Mouse (Mus musculus): ENCODE results near the gene Krtap19-2. TPM values are rescaled to one million over a fixed set of nuclear protein-coding genes. Genes with fewer than 3 reads are reported as not detected.

The Krtap19-2 gene
- polyA plus RNA-seq, 1 experiment from 2014 or later: not detected

DNA sequence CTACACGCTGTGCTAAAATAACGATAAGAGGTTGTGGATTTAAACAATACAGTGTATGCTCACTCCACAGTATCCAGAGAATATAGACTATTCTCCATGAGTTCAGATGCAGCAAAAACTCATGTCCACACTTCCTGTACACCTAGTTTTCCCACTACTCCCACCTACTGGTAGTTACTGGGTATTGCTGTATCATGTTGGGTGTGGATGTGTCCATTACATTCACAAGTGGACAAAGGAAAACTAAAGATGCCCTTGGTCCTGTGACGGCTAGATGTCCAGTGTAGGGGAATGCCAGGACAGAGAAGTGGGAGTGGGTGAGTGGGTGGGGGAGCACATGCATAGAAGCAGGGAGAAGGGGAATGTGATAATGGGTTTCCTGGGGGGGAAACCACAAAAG lies 50.3 kb downstream of the Krtap19-2 start:
- WGBS: 83% methylated on average over 3 of the region's 3 CpGs
- H3K36me3 ChIP-seq: no peaks in the 10 kb centered on the region
- H3K4me1 ChIP-seq: no peaks in the 10 kb centered on the region
- no peak overlapping the region for H3K27ac ChIP-seq
- no peak for ATAC-seq (ENCODE audit: insufficient read depth, low FRiP score, low read depth)
- no peak overlapping the region for H3K4me3 ChIP-seq (replicated peaks)
- H3K9me3 ChIP-seq: no peaks in the 10 kb centered on the region
- no peak overlapping the region for H3K9ac ChIP-seq
- no peaks in the 10 kb centered on the region for H3K27me3 ChIP-seq (replicated peaks)
- H3K4me2 ChIP-seq: no peak overlapping the region

Other genes with a start within 250 kb of the Krtap19-2 start
- not detected in 2 replicates for gene 2310079G19Rik, start 246.6 kb downstream of the Krtap19-2 start, polyA plus RNA-seq (2015; fragmentation: Nextera tagmentation; extraction: Ambion mirVana)
- not detected in 2 replicates for gene Krtap26-1, start 226.5 kb downstream of the Krtap19-2 start, polyA plus RNA-seq (2015; fragmentation: Nextera tagmentation; extraction: Ambion mirVana)
- gene Krtap27-1, start 202.6 kb downstream of the Krtap19-2 start, polyA plus RNA-seq (2015; fragmentation: Nextera tagmentation; extraction: Ambion mirVana): not detected in 2 replicates
- not detected in 2 replicates for gene 2310061N02Rik, start 166.3 kb downstream of the Krtap19-2 start, polyA plus RNA-seq (2015; fragmentation: Nextera tagmentation; extraction: Ambion mirVana)
- gene Krtap13-1, start 145.4 kb downstream of the Krtap19-2 start, polyA plus RNA-seq (2015; fragmentation: Nextera tagmentation; extraction: Ambion mirVana): not detected in 2 replicates
- not detected in 2 replicates for gene Krtap13, start 122.6 kb downstream of the Krtap19-2 start, polyA plus RNA-seq (2015; fragmentation: Nextera tagmentation; extraction: Ambion mirVana)
- gene 2310034C09Rik, start 115.4 kb downstream of the Krtap19-2 start, polyA plus RNA-seq (2015; fragmentation: Nextera tagmentation; extraction: Ambion mirVana): not detected in 2 replicates
- not detected in 2 replicates for gene 2310057N15Rik, start 100.1 kb downstream of the Krtap19-2 start, polyA plus RNA-seq (2015; fragmentation: Nextera tagmentation; extraction: Ambion mirVana)
- not detected in 2 replicates for gene Gm5965, start 96.4 kb downstream of the Krtap19-2 start, polyA plus RNA-seq (2015; fragmentation: Nextera tagmentation; extraction: Ambion mirVana)
- not detected in 2 replicates for gene Gm20741, start 62.0 kb downstream of the Krtap19-2 start, polyA plus RNA-seq (2015; fragmentation: Nextera tagmentation; extraction: Ambion mirVana)
- not detected in 2 replicates for gene Krtap15, start 54.1 kb downstream of the Krtap19-2 start, polyA plus RNA-seq (2015; fragmentation: Nextera tagmentation; extraction: Ambion mirVana)
- not detected in 2 replicates for gene Krtap14, start 48.1 kb downstream of the Krtap19-2 start, polyA plus RNA-seq (2015; fragmentation: Nextera tagmentation; extraction: Ambion mirVana)
- not detected in 2 replicates for gene Krtap19-1, start 4.9 kb downstream of the Krtap19-2 start, polyA plus RNA-seq (2015; fragmentation: Nextera tagmentation; extraction: Ambion mirVana)
- gene Krtap19-3, start 3.8 kb upstream of the Krtap19-2 start, polyA plus RNA-seq (2015; fragmentation: Nextera tagmentation; extraction: Ambion mirVana): not detected in 2 replicates
- gene Krtap19-4, start 10.8 kb upstream of the Krtap19-2 start, polyA plus RNA-seq (2015; fragmentation: Nextera tagmentation; extraction: Ambion mirVana): not detected in 2 replicates
- gene Krtap19-5, start 22.2 kb upstream of the Krtap19-2 start, polyA plus RNA-seq (2015; fragmentation: Nextera tagmentation; extraction: Ambion mirVana): not detected in 2 replicates
- gene Krtap19-9b, start 58.0 kb upstream of the Krtap19-2 start, polyA plus RNA-seq (2015; fragmentation: Nextera tagmentation; extraction: Ambion mirVana): not detected in 2 replicates
- not detected in 2 replicates for gene Krtap16-3, start 88.6 kb upstream of the Krtap19-2 start, polyA plus RNA-seq (2015; fragmentation: Nextera tagmentation; extraction: Ambion mirVana)
- gene Krtap22-2, start 136.5 kb upstream of the Krtap19-2 start, polyA plus RNA-seq (2015; fragmentation: Nextera tagmentation; extraction: Ambion mirVana): not detected in 2 replicates
- gene Gm10229, start 141.0 kb upstream of the Krtap19-2 start, polyA plus RNA-seq (2015; fragmentation: Nextera tagmentation; extraction: Ambion mirVana): not detected in 2 replicates
- gene Krtap6-1, start 157.4 kb upstream of the Krtap19-2 start, polyA plus RNA-seq (2015; fragmentation: Nextera tagmentation; extraction: Ambion mirVana): not detected in 2 replicates
- not detected in 2 replicates for gene Gm10228, start 167.2 kb upstream of the Krtap19-2 start, polyA plus RNA-seq (2015; fragmentation: Nextera tagmentation; extraction: Ambion mirVana)
- gene Krtap6-5, start 173.6 kb upstream of the Krtap19-2 start, polyA plus RNA-seq (2015; fragmentation: Nextera tagmentation; extraction: Ambion mirVana): not detected in 2 replicates
- not detected in 2 replicates for gene 1110025L11Rik, start 189.7 kb upstream of the Krtap19-2 start, polyA plus RNA-seq (2015; fragmentation: Nextera tagmentation; extraction: Ambion mirVana)
- not detected in 2 replicates for gene Krtap6-3, start 209.7 kb upstream of the Krtap19-2 start, polyA plus RNA-seq (2015; fragmentation: Nextera tagmentation; extraction: Ambion mirVana)

Data from stomach, embryonic 15.5 days (tissue).